Mouse (Mus musculus): ENCODE results near the gene Nog.

Gene Nog

DNA sequence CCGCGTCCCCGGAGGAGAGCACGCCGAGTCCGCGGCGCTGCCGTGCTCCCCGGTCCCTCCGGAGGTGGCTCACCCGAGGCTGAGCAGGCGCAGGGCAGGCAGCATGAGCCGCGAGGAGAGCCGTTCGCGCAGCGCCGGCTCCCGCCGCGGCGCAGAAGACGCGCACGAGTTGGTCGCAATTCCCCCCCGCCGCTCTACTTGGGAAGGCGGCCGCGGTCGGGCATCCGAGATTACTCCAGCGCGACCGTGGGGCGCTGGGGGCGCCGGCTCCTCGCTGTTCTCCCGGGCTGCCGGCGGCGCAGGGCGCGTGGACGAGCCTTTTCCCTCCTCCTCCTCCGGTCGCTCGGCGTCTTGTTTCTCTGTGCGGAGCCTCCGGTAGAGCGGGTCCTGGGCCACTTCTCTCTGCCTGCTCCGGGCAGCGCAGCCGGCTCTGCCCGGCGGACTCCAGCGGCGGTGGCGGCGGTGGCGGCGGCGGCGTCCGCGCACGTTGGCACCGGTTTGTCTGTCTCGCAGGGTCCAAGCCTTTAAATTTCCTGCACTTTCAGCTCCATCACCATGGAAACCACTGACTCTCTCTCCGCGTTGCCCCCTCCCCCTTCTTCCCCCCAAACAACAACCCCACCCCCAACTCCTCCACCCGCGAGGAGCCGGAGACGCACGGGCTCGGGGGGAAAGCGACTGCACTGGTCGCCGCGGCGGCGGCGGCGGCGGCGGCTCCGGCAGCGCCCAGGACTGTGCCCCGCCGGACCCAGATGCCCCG, at the start of gene Nog:
Gene Nog, minus strand, starts transcription at position 277 of the 760 bp plus-strand sequence.
- no peak for DNase-seq (ENCODE audit: low spot score)

DNA sequence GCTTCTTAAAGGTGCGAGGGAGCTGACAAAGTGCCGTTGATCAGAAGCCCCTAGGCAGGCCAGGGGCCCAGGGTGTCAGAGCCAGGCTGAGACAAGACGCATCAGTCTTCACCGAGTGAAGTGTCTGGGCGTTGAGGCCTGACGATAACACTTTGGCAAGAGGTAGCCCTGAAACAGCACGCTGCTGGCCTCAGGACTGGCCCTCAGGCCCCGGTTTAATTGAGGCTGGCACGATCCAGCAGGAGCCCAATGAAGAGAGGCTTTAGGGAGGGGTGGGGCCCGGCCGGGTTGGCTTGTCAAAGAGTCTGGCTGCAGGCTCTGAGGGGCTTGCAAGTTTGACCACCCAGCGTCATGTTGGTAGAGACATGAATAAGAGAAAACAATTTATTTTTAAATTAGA, 38.1 kb upstream of the Nog start:
- DNase-seq (ENCODE audit: low spot score), result no peak

DNA sequence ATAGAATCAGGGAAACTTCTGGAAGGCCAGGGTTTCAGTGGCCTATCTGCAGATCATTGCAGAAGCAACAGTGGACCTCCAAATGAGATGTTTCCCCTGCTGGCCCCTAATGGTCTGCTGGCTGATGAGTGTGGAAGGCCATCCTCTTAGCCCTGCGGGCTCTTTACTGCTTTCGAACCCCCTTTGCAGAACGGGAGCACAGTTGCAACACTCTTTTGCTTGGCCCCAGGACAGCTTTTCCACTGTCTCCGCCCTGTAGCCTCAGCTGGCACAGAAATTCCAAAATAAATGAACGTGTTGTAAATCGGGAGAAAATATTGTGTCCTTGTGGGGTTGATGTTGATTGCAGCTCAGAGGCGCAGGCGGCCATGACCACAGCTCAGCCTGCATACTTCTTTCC, 37.7 kb upstream of the Nog start:
- DNase-seq (ENCODE audit: low spot score), result no peak

DNA sequence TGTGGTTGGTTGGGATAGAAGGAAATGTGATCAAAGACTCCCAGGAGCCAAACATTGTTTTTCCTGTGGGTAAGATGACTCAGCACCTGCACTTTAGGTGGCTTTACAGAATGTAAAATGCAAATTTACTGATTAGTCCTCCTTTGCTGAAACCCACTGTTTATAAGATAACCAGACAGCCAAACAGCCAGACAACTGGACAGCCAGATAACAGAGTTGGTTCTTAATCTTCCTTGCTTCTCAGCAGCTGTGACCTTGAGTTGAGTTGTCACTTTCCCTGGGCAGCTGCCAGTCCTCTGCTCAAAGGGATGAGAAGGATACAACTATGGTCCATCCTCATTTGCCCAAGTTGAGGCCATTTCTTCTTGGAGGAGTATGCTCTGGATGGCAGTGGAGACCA, 35.8 kb upstream of the Nog start:
- DNase-seq (ENCODE audit: low spot score), result no peak

DNA sequence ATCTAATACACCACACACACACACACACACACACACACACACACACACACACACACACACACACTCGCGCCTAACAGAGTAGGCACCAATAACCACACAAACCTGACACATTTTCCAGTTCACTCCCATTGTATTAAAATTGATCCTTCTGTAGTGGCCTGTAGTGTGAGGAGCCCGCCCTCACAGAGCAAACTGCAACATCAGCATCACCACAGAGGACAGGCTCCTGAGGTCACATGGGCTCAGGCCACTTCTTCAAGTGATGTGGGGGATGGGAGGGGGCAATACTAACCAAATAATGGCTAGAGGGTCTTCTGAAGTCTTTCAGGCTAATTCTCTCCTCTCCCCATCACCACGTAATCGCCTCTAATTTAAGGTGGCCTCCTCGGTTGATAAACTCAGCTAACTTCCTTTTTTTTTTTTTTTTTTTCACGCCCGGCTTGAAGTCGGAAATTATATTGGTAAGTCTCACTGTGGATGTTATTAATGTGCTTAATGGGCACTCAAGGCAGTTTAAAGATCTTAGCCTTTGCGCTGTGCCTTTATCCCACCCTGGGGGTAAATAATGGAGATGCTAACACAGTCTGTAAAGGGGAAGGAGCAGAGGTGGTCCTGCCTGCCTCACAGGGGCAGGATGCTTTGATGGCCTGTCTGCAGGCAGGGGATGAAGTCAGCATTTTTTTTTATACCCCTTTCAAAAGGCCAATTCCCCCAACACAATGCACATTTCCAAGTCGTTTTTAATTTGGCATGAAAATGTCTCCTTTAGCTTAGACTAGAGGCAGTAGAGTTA, 25.2 kb upstream of the Nog start:
- no peak for DNase-seq (ENCODE audit: low spot score)

DNA sequence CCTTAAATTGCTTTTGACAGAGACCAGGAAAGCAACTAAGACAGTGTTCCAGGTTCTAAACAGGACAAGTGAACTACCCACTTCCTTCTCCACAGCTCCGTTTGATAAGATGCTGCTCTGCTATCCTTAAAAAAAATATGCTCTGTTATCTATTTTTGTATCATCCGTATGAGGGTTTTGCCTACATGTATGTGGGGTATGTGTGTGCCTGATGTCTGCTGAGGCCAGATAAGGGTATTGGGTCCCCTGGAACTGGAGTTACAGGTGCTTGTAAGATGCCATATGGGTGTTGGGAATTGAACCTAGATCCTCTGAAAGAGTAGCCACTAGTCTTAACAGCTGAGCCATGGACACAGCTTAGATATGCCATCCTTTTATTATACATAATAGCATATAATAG, 19.6 kb upstream of the Nog start:
- DNase-seq (ENCODE audit: low spot score), result no peak

DNA sequence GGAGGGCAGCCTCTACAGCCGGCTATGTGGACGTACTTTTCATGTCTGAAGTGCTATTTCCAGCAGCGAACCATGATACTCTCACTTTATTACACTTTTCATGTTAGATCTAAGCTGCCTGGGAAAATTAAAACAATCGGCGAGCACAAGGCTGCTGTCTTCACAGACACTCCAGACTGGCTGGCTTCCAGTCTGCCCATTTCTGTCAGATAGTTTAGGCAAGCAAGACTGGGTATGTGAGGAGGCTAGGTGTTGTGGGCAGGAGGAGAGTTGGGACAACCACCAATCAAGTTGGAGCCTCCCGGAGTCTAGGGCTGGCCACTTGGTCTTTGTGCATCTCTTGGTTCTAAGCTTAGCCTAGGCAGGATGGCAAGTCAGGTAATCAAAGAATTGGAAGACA, 17.5 kb upstream of the Nog start:
- no peak for DNase-seq (ENCODE audit: low spot score)

DNA sequence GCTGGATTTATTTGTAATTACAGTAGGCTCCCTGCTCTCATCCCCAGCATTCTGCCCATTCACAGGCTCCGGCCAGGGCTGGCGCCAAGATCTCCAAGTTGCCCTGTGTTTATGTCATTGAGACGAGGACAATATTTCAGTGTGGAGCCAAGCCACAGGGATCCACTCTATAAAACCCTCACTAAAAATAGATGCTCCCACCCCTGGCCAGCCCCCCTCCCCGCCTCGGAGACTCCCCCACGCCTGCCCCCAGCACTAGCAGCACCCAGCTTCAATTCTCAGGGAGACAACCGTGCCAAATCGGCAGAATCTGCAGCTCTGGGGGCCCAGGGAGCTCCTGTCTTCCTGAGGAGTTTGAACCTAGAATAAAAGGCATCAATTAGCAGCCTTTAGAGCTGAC, 16.2 kb upstream of the Nog start:
- DNase-seq (ENCODE audit: low spot score), result no peak

DNA sequence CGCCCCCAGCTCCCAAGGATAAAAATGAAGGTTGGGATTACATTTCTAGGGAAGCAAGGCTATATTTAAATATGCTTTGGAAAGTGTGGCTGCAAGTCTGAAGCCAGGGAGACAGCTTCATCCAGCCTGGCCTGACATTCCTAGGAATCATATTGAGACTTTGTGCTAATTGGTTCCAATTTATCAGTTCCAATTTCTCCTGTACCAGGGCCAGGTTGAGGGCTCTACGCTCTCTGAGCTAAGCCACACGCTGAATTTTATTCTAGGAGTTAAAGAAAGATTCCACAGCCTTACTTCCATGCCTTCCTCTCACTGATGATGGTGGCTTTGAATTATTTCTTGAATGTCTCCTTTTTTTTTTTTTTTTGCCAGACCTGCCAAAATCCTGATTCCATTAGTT, 15.6 kb upstream of the Nog start:
- no peak for DNase-seq (ENCODE audit: low spot score)

DNA sequence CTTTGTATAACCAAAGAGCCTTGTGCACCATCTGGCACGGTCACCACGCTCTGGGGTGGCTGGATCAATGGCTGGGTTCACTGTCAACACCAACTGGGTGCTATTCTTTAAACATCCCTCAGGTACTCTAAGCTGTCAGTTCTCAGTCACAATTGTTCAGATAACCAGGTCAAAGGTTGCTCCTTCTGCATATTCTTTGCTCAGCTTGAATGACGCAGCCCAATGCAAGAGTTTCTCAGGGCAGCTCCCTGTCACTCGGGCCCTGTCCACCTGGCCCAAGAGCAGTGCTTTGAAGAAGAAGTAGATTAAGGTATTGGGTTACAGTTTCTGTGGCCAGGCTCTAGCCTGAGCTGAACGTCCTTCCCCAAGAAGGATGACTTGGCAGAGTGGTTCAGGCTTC, 12.2 kb upstream of the Nog start:
- DNase-seq (ENCODE audit: low spot score), result no peak

DNA sequence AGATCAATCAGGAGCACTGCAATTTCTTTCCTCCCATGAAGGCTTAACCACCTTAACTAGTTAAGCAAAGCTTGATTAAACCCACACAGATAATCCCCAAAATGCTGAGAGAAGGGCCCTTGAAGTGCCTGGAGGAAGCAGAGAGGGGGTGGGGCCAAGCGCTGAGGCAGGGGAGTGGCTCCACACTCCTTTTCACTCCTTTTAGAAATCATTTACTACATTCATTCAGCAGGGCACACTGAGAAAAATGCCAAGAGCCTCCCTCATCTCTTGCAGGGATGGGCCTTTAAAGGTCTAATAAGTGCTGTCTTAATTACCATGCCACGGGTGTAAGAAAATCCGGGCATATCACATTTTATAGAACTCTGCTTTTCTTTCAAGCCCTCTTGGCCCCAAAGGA, 10.2 kb upstream of the Nog start:
- no peak for DNase-seq (ENCODE audit: low spot score)

DNA sequence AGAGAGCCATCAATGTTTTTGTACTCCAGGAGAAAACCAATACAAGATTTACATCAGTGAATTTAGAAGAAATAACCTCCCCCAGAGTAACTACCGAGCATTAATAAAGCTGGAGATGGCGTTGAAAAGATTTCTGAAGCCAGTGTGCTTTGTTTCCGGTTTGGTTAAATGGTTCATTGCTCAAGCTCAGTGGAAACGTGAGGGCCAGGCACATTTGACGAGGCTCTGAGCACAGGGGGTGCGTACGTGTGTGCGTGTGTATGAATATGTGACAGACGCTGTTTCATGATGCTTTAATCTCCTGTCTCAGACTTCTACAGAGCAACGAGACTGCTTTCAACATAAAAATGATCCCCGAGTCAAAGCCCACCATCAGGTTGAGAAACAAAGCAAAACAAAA, 8.1 kb upstream of the Nog start:
- DNase-seq (ENCODE audit: low spot score), result no peak

DNA sequence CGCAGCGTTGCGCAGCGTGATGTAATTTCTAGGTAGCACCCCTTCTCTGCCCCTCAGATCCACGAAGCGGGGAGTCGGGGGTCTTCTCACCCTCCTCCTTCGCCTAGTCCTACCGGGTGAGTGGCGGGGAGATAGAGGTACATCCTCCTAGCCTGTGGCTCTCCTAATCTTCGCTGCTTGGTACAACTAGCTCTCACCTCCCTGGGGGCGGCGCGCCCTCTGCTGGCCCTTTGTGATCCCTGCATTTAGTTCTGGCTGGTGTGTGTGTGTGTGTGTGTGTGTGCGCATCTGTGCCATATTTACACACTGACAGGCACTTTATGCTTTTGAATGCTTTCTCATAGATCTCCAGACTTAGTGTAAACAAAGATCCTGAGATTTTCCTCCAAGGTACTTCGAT, 1.3 kb upstream of the Nog start:
- no peak for DNase-seq (ENCODE audit: low spot score)

DNA sequence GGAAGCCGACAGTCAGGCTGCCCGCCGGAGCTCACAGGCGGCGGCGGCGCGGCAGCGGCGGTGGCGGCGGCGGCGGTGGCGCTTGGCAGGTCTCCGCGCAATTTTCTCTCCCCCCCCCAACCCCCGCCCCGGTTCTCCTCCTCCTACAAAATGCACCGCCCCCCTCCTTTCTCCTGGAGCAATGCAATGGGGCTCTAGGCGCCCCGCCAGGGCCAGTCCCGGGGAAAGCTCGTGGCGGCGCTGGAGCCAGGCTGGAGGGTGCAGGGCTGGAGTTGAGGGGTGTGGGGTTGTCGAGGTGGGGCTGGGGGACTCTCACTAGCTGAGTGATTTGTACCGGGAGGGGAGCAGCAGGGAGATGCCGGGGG, 666 bp upstream of the Nog start:
- DNase-seq (ENCODE audit: low spot score), result no peak

DNA sequence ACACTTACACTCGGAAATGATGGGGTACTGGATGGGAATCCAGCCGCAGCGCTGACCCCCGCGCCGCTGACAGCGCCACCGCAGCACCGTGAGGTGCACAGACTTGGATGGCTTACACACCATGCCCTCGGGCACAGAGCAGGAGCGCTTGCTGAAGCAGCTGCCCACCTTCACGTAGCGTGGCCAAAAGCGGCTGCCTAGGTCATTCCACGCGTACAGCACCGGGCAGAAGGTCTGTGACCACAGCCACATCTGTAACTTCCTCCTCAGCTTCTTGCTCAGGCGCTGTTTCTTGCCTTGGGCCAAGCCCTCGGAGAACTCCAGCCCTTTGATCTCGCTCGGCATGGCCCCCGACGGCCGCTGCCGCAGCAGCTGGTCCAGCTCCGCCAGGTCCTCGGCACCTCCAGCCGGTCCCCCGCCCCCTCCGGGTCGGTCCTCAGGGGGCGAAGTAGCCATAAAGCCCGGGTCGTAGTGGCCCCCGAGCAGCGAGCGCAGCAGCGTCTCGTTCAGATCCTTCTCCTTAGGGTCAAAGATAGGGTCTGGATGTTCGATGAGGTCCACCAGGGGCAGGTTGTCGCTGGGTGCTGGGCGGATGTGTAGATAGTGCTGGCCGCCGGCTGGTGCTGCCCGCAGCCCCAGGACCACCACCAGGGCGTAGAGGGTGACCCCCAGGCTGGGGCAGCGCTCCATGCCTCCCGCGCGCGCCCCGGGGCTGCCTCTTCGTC, 639 bp downstream of the Nog start:
- no peak for DNase-seq (ENCODE audit: low spot score)

DNA sequence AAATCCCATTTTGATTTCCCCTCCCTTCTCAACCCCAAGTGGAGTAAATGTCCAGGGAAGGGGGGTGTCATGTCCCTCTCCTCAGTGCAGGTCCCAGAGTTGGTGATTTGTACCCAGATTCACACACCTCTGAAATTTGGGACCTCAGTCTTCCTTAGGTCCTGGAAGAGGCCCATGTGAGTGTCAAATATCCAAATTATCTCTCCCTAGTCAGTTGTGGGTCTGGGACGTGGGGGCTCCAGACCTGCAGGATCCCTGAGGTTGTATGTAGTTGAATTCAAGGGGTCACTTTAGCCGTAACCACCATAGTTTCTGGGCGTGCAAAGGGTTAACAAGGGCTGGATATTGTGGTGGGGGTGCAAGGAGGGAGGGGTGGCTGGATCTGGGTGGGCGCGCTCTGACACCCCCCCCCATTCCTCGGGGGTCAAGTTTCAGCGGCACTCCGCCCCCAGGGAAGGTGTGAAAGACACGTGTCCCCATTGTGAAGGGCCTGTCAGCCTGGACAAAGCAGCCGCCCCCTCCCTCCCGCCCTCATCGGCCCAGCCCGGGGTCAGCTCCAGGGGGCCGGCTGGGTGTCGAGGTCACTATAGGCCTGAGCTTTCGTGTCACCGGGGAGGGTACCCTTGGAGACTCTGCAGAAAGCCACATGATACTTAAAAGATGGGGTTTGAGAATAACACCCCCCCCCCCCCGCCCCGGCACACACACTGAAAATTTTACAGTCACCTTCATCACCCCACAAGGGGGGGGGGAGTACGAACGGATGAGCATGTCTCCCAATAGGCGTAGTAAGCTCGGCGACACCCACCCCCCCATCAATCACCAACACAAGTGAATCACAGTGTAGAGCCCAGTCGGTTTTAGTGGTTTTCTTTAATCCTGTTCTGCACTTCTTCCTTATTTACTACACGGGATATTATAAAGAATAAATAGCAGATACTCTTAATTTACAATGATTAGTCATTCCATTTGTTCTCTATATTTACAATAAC, 2.1 kb downstream of the Nog start:
- no peak for DNase-seq (ENCODE audit: low spot score)

DNA sequence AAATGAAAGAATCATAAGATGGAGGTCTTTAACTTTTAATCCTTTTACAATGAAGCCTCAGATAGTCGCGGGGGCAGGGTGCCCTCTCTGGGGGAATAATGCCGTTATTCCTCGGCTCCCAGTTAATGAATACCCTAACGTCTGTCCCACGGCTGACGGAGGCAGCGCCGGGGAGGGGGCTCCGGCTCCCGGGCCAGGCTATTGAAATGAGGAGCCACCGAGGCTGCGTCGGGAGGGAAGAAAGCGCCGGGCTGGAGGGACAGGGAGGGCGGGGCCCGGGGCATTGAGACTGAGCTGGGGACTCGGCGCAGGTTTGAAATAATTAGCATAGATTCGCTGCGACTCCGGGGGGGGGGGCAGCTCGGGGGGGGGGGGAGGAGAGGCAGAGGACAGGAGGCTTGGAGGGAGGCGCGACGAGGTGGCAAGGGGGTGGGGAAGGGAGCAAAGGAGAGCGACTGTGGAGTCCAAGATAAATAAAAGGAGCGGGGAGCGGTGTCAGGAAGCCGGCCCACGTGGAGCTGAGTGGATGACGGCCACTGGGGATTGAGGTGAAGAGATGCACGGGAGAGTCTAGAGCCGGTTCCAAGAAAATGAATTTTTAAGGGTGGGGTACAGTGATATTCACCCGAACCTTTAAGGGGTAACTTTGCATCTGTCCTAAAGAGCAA, 2.9 kb downstream of the Nog start:
- no peak for DNase-seq (ENCODE audit: low spot score)

DNA sequence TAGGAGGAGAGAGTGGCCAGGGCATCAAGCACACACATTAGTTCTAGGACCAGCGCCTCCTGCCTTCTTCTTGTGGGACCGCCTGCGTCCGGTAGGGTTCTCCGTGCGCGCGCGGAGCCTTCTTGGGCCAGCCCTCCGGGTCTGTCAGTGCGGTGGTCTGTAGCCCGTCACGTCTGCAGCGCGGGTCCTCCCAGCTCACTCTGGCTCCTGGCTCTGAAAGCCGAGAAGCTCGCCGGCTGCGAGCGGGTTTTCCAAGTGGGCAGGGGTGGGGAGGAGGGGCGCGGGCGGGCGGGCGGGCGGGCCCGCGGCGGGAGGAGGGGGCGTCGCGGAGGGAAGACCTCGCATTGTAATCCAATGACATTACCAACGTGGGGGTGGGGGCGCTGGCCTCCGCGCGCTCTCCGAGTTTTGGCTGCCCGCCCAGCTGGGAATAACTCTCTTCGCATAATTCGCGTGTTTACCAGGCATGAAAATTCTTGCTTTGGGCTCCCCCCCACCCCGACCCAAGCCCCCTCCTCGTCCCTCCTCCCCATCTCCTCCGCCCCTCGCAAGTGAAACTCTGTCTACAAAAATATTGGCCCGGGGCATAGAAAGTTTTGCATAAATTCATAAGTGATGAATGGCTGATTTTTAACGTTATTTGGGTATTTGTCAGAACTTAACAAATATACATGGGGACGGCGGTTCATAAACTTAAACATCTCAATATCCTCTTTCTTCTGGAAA, 3.7 kb downstream of the Nog start:
- no peak for DNase-seq (ENCODE audit: low spot score)

DNA sequence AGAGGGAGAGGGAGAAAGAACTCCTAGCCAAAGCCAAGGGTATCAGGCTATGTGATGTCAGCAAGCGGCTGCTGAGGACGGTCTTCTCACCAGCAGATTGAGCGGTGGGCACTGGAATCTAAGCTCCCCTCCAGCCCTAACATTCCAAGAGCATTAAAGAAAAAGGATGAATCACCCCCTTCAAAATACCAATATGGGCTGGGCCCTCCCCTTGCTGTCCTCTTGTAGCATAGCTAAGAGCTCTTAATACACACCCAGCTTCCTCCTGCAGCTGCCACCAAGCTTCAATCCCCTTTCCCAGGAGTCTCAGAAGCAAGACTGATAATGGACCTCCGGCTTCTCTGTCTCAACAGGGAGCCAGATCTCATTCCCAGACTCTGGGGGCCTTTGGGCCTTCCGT, 4.6 kb downstream of the Nog start:
- DNase-seq (ENCODE audit: low spot score), result no peak

DNA sequence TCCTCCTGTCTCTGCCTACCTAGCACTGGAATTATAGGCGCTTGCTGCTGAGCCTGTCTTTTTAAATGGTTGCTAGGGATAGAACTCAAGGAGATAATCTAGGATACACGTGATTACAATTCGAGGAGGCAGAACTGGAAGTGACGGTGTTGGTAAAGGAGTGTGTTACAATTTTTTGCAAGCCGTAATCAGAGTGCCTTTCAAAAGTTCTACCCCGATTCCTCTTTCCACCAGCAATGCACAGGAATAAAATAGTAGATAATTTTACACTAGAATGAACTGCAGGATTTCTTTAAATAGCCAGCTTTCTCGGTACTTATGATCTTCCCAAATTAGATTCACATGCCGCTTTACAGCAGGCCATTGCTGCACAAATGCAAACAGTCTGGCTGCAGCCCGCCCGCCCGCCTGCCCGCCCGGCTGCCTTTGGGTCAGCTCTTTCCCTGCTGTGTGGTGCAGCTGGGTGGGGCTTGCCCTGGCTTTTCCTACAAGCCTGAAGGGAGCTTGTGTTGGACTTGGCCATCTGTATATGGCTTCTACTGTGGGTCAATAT, 32.2 kb downstream of the Nog start:
- DNase-seq (ENCODE audit: low spot score), result no peak

All from MN1 (cell line).